Mouse (Mus musculus) gastrocnemius, postnatal 10 days (tissue): ENCODE results near the gene Wdpcp. TPM values are rescaled to one million over a fixed set of nuclear protein-coding genes. Genes with fewer than 3 reads are reported as not detected.
"Not testable (repeated sequence)": the region's sequence is repeated elsewhere in the genome, so short reads cannot be mapped to it uniquely, and the experiment has no call there.

ENCODE experiments used
- DNase-seq: peaks from one replicate; pipeline ENCODE4 v3.0.0; 2021; ENCODE audit warnings: mixed read lengths
- long read RNA-seq, 2 experiments: library from polyadenylated mRNA; stranded (forward); transcript quantifications; one replicate each; pipeline ENCODE4 v2.0.0; 2021
- total RNA-seq, 2 experiments: library from RNA; stranded (reverse); gene quantifications; 2 replicates each; pipeline ENCODE4 v1.2.3; 2021

Gene Wdpcp
- 1 to 10 TPM; 4.6 to 5.0 TPM for total RNA-seq
- long read RNA-seq, experiment 1, partial matches to known transcripts, result 0 of 6 reads
- long read RNA-seq, experiment 1, other reads (novel, unspliced or antisense), result 3 of 6 reads
- long read RNA-seq, experiment 2, partial matches to known transcripts, result 0 of 4 reads
- long read RNA-seq, experiment 2, other reads (novel, unspliced or antisense), result 0 of 4 reads

- peak; percentile 80 for DNase-seq
Measured at GRCm38 (mm10) chr11:21571700-21572381, at the start of gene Wdpcp, which contains the start of gene Mdh1. TSS of gene Wdpcp (plus strand) at chr11:21572235. TSS of gene Mdh1 (minus strand) at chr11:21572367.

- DNase-seq, result no peak
Measured at GRCm38 (mm10) chr11:21528676-21529394, 43.2 kb upstream of the Wdpcp start.

- DNase-seq, result not testable (repeated sequence)
Measured at GRCm38 (mm10) chr11:21530856-21531255, 41.2 kb upstream of the Wdpcp start.

- no peak for DNase-seq
Measured at GRCm38 (mm10) chr11:21540072-21540471, 32.0 kb upstream of the Wdpcp start.

GRCm38 (mm10) chr11:21540622-21541021 is 31.4 kb upstream of the Wdpcp start:
- no peak for DNase-seq

- no peak for DNase-seq
Measured at GRCm38 (mm10) chr11:21542731-21543130, 29.3 kb upstream of the Wdpcp start.

GRCm38 (mm10) chr11:21545021-21545420 is 27.0 kb upstream of the Wdpcp start:
- no peak for DNase-seq

- DNase-seq, result no peak
Measured at GRCm38 (mm10) chr11:21545951-21546350, 26.1 kb upstream of the Wdpcp start.

- no peak for DNase-seq
Measured at GRCm38 (mm10) chr11:21546671-21547070, 25.4 kb upstream of the Wdpcp start.

- DNase-seq, result no peak
Measured at GRCm38 (mm10) chr11:21547518-21547917, 24.5 kb upstream of the Wdpcp start.

- no peak for DNase-seq
Measured at GRCm38 (mm10) chr11:21549052-21549451, 23.0 kb upstream of the Wdpcp start.

- no peak for DNase-seq
Measured at GRCm38 (mm10) chr11:21549754-21550153, 22.3 kb upstream of the Wdpcp start.

- no peak for DNase-seq
Measured at GRCm38 (mm10) chr11:21550222-21551173, 21.5 kb upstream of the Wdpcp start.

GRCm38 (mm10) chr11:21552049-21552448 is 20.0 kb upstream of the Wdpcp start:
- no peak for DNase-seq

GRCm38 (mm10) chr11:21559727-21560126 is 12.3 kb upstream of the Wdpcp start:
- no peak for DNase-seq

GRCm38 (mm10) chr11:21561347-21561746 is 10.7 kb upstream of the Wdpcp start:
- DNase-seq, result no peak

- no peak for DNase-seq
Measured at GRCm38 (mm10) chr11:21563617-21564325, 8.3 kb upstream of the Wdpcp start.

GRCm38 (mm10) chr11:21564681-21565405 is 7.2 kb upstream of the Wdpcp start:
- no peak for DNase-seq

- no peak for DNase-seq
Measured at GRCm38 (mm10) chr11:21566934-21567333, 5.1 kb upstream of the Wdpcp start.

- DNase-seq, result no peak
Measured at GRCm38 (mm10) chr11:21567733-21568132, 4.3 kb upstream of the Wdpcp start.

- no peak for DNase-seq
Measured at GRCm38 (mm10) chr11:21569002-21569401, 3.0 kb upstream of the Wdpcp start.
